ENCODE assay signal across 10 mouse cellular contexts in the genomic region with DNA sequence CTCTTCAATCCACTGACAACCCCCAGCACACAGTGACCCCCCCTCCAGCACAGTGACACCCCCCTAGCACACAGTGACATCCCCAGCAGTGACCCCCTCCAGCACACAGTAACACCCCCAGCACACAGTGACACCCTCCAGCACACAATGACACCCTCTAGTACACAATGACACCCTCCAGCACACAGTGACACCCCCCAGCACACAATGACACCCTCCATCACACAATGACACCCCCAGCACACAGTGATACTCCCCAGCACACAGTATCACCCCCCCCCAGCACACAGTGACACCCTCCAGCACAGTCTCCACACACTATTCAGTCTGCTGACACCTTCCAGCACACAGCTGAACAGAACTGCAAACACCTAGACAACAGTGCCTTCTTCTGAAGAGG. TPM values are rescaled to one million over a fixed set of nuclear protein-coding genes. Genes with fewer than 3 reads are reported as not detected.
DNase-seq lines count a peak whose midpoint lies in the region; ATAC-seq and TF ChIP-seq lines count a peak whose summit lies in the region.
"Had no signal": no experiment of that assay in that cellular context is flagged by ENCODE, and none has a peak within 500 bp of the region (broad histone marks: within the 10 kb centered on the region; RNA-seq: fewer than 3 reads in every experiment).

No protein-coding gene starts in this region.

- TF ChIP-seq EP300 in lung, postnatal 0 days (IDR thresholded peaks at IDR 0.05): no peak

- H3K36me3 ChIP-seq in lung, postnatal 0 days (ENCODE audit: insufficient read depth, low read length): no peaks in the 10 kb centered on the region
- no peaks in the 10 kb centered on the region for H3K36me3 ChIP-seq in forebrain, embryonic 16.5 days (ENCODE audit: control insufficient read depth, insufficient read depth)
- H3K36me3 ChIP-seq in limb, embryonic 15.5 days: no peaks in the 10 kb centered on the region
- no peaks in the 10 kb centered on the region for H3K36me3 ChIP-seq in stomach, embryonic 15.5 days

- H3K4me1 ChIP-seq in lung, postnatal 0 days (ENCODE audit: insufficient read depth, low read depth, low read length): peaks cover 32% of the 10 kb centered on the region
- peaks cover 48% of the 10 kb centered on the region for H3K4me1 ChIP-seq in forebrain, embryonic 16.5 days (replicated peaks; ENCODE audit: control insufficient read depth, insufficient read depth, low read length)
- H3K4me1 ChIP-seq in limb, embryonic 15.5 days: peaks cover 65% of the 10 kb centered on the region
- H3K4me1 ChIP-seq in stomach, embryonic 15.5 days: peaks cover 38% of the 10 kb centered on the region

- H3K27me3 ChIP-seq in lung, postnatal 0 days (replicated peaks; ENCODE audit: insufficient read depth, low read length): no peaks in the 10 kb centered on the region
- no peaks in the 10 kb centered on the region for H3K27me3 ChIP-seq in forebrain, embryonic 16.5 days (replicated peaks; ENCODE audit: control insufficient read depth, insufficient read depth, low read length)
- no peaks in the 10 kb centered on the region for H3K27me3 ChIP-seq in limb, embryonic 15.5 days
- H3K27me3 ChIP-seq in stomach, embryonic 15.5 days (replicated peaks): no peaks in the 10 kb centered on the region

- peak overlapping the region; percentile 87 for H3K4me3 ChIP-seq in lung, postnatal 0 days (ENCODE audit: low read depth, low read length)
- H3K4me3 ChIP-seq in forebrain, embryonic 16.5 days (replicated peaks; ENCODE audit: low read length): peak overlapping the region; percentile 83; the same call in 1 of the 2 replicates
- H3K4me3 ChIP-seq in limb, embryonic 15.5 days: peak overlapping the region; percentile 80
- H3K4me3 ChIP-seq in stomach, embryonic 15.5 days (replicated peaks): peak overlapping the region; percentile 71

- ATAC-seq in lung, postnatal 0 days: no peak
- ATAC-seq in forebrain, embryonic 16.5 days: no peak
- no peak for ATAC-seq in limb, embryonic 15.5 days (ENCODE audit: insufficient number of reproducible peaks, low FRiP score, low TSS enrichment, low read depth)
- ATAC-seq in stomach, embryonic 15.5 days (ENCODE audit: insufficient read depth, low FRiP score, low read depth): no peak

- H3K9me3 ChIP-seq in lung, postnatal 0 days (ENCODE audit: low read length): no peaks in the 10 kb centered on the region
- H3K9me3 ChIP-seq in forebrain, embryonic 16.5 days (ENCODE audit: control insufficient read depth, low read length): no peaks in the 10 kb centered on the region
- no peaks in the 10 kb centered on the region for H3K9me3 ChIP-seq in limb, embryonic 15.5 days
- H3K9me3 ChIP-seq in stomach, embryonic 15.5 days: no peaks in the 10 kb centered on the region

- DNase-seq in lung, postnatal 0 days (ENCODE audit: low spot score): no peak
- no peak for DNase-seq in lung, postnatal 4 days
- DNase-seq in urinary bladder, adult 2 months (ENCODE audit: low spot score): no peak
- DNase-seq in gastrocnemius, adult 8-10 months (ENCODE audit: low spot score in 2 of 2): no peak
- DNase-seq in kidney, postnatal 14 days: no peak
- DNase-seq: cerebellum, adult 9-11 months had no signal

- H3K9ac ChIP-seq in lung, postnatal 0 days (replicated peaks; ENCODE audit: low read depth): 0 out of 2 replicates have a peak overlapping the region, but pooled peaks have one; percentile 19
- H3K9ac ChIP-seq in forebrain, embryonic 16.5 days (replicated peaks; ENCODE audit: low read depth, low read length): peak overlapping the region; percentile 52
- H3K9ac ChIP-seq in limb, embryonic 15.5 days: peak overlapping the region; percentile 17; the same call in 1 of the 2 replicates
- H3K9ac ChIP-seq in stomach, embryonic 15.5 days: no peak overlapping the region

- peak overlapping the region; percentile 96; the same call in 1 of the 2 replicates for H3K27ac ChIP-seq in lung, postnatal 0 days (ENCODE audit: low read length)
- no peak overlapping the region for H3K27ac ChIP-seq in forebrain, embryonic 16.5 days (ENCODE audit: low read length)
- H3K27ac ChIP-seq in limb, embryonic 15.5 days: peak overlapping the region; percentile 92
- 0 out of 2 replicates have a peak overlapping the region, but pooled peaks have one; percentile 4 for H3K27ac ChIP-seq in stomach, embryonic 15.5 days

- peak overlapping the region; percentile 82 for H3K4me2 ChIP-seq in lung, postnatal 0 days (replicated peaks; ENCODE audit: low read depth, low read length)
- H3K4me2 ChIP-seq in forebrain, embryonic 16.5 days (ENCODE audit: low read length): peak overlapping the region; percentile 81
- H3K4me2 ChIP-seq in limb, embryonic 15.5 days: peak overlapping the region; percentile 70
- H3K4me2 ChIP-seq in stomach, embryonic 15.5 days: peak overlapping the region; percentile 55

- no peak for TF ChIP-seq CTCF in lung, postnatal 0 days (IDR thresholded peaks at IDR 0.05)

RNA-seq across cellular contexts. Expression of gene Amotl1, which starts 32.3 kb away (rescaled TPM):
- polyA plus RNA-seq in lung, postnatal 0 days (2015; fragmentation: Nextera tagmentation; extraction: Ambion mirVana): 12.9 and 14.3 TPM in 2 replicates
- 9.9 and 10.4 TPM in 2 replicates for polyA plus RNA-seq in forebrain, embryonic 16.5 days (2015; fragmentation: Nextera tagmentation; extraction: Ambion mirVana)
- polyA plus RNA-seq in limb, embryonic 15.5 days (2015; fragmentation: Nextera tagmentation; extraction: Ambion mirVana): 35.3 and 36.1 TPM in 2 replicates
- 16.8 and 17.2 TPM in 2 replicates for polyA plus RNA-seq in stomach, embryonic 15.5 days (2015; fragmentation: Nextera tagmentation; extraction: Ambion mirVana)
- polyA plus RNA-seq in urinary bladder, adult 2 months (2012; rRNA removed): 21.7 and 32.7 TPM in 2 replicates
- 100 to 1,000 TPM; 324 to 412 (median 352) TPM for total RNA-seq in gastrocnemius, adult 8-10 months (2022)
- total RNA-seq: megakaryocyte progenitor cell, adult 5-6 weeks had no signal
